ENCODE assay signal across 7 mouse cellular contexts in the genomic region with DNA sequence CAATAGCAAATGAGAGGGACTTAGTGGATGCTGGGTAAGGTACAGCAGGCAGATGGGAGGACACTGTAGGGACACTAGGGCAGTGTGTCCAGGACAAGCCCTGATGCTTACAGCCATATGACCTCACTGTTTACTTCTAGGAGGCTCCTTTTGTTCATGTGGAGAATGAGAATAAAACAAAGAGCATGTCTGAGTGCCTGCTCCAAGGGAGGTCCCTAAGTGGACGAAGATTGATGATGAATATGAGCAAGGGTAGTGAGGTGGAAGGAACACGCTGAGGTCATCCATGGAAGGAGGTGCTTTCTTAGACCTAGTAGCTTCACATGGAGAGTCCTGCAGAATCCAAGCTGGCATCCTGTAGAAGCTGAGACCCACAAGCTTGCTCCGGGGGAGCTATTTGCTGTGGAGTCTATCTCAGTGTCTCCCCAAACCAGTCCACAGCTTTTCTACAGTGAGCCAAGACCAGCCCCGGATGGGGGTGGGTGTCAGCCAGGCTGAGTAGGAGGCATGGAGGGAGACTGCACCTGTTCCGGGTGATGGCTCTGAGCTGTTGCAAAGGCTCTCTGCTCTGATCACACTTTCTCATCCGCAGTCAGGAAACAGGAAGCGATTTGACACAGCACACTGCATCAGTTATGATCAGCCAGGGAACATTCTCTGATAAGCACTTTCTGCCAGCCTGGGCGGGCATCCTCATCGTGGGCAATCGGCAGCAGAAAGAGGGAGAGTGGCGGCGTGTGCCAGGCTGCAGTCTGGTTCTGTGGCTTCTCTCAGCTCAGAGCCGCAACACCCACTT.
DNase-seq lines count a peak whose midpoint lies in the region.

No protein-coding gene starts in this region.

- 68% methylated on average over 13 of the region's 13 CpGs for WGBS in hindbrain, embryonic 10.5 days

- 0 out of 2 replicates have a peak, but pooled peaks cover 2% of the 10 kb centered on the region for H3K27me3 ChIP-seq in hindbrain, embryonic 10.5 days (ENCODE audit: insufficient read depth, poor library complexity, severe bottlenecking)

- H3K27ac ChIP-seq in hindbrain, embryonic 10.5 days = peak overlapping the region; percentile 50

- H3K36me3 ChIP-seq in hindbrain, embryonic 10.5 days = no peaks in the 10 kb centered on the region

- peak; percentile 69 for DNase-seq in Muller cell, postnatal 12 days (ENCODE audit: inconsistent ontology term)
- DNase-seq in cerebellum, adult 11 months = peak; percentile 24
- DNase-seq in hindbrain, embryonic 10.5 days (ENCODE audit: low spot score) = no peak
- DNase-seq in mesoderm, embryonic 11.5 days (ENCODE audit: low read depth, low spot score) = peak; percentile 44
- peak; percentile 65 for DNase-seq in thymus, postnatal 4 days
- no peak for DNase-seq in adipocyte (ENCODE audit: low spot score)
- no peak for DNase-seq in gastrocnemius, postnatal 25 days

- H3K9me3 ChIP-seq in hindbrain, embryonic 10.5 days = no peaks in the 10 kb centered on the region

- H3K4me1 ChIP-seq in hindbrain, embryonic 10.5 days (replicated peaks) = peaks cover 18% of the 10 kb centered on the region

- H3K4me3 ChIP-seq in hindbrain, embryonic 10.5 days = no peak overlapping the region

Comparison
In these comparisons a context has a peak if more than half of its experiments do, and no peak if none do; other contexts are left out.
1. DNase-seq: peak in Muller cell, postnatal 12 days (single experiment), cerebellum, adult 11 months (single experiment), mesoderm, embryonic 11.5 days (single experiment) and thymus, postnatal 4 days (single experiment); none in hindbrain, embryonic 10.5 days (single experiment), adipocyte (single experiment) and gastrocnemius, postnatal 25 days (single experiment).